Mouse (Mus musculus): ENCODE measurements around the gene Pde5a. TPM values are rescaled to one million over a fixed set of nuclear protein-coding genes. Genes with fewer than 3 reads are reported as not detected.

Pde5a gene
- total and polyA plus RNA-seq, 3 experiments = not detected

- Histone ChIP-seq H3K4me1 (ENCODE audit: control insufficient read depth in 1 of 2, insufficient read depth in 2 of 2, low read length in 2 of 2) (no peaks in the 10 kb centered on the region), H3K36me3 (ENCODE audit: control insufficient read depth in 1 of 2, insufficient read depth in 2 of 2, low read length in 2 of 2) (no peaks in the 10 kb centered on the region), H3K79me2 (ENCODE audit: control insufficient read depth, insufficient read depth, low read length, poor library complexity) (no peaks in the 10 kb centered on the region), H3K9me3 (replicated peaks; ENCODE audit: insufficient read depth, low read length) (no peaks in the 10 kb centered on the region), H3K4me3 (ENCODE audit: control insufficient read depth in 1 of 2, insufficient read depth in 1 of 2, low read depth in 2 of 2, low read length in 2 of 2) (no peak overlapping the region), H3K27ac (ENCODE audit: control insufficient read depth, low read depth, low read length) (no peak overlapping the region), H3K9ac (ENCODE audit: control insufficient read depth, low read depth, low read length, poor library complexity, severe bottlenecking) (no peak overlapping the region), H3K27me3 (ENCODE audit: control insufficient read depth in 1 of 2, insufficient read depth in 2 of 2, low read length in 2 of 2) (no peaks in the 10 kb centered on the region)
- no peak for TF ChIP-seq E2F4 (IDR thresholded peaks at IDR 0.05; ENCODE audit: borderline replicate concordance, low read depth, low read length)
- no peak for TF ChIP-seq ZKSCAN1 (IDR thresholded peaks at IDR 0.05; ENCODE audit: low read depth, low read length)
- TF ChIP-seq MYB (IDR thresholded peaks at IDR 0.05; ENCODE audit: low read depth, low read length) = no peak
- no peak for TF ChIP-seq MAX (IDR thresholded peaks at IDR 0.05; ENCODE audit: low read length)
- no peak for TF ChIP-seq MXI1 (IDR thresholded peaks at IDR 0.05; ENCODE audit: low read depth, low read length)
- TF ChIP-seq POLR2AphosphoS2 (IDR thresholded peaks at IDR 0.05; ENCODE audit: low read length) = no peak
- no peak for TF ChIP-seq UBTF (IDR thresholded peaks at IDR 0.05; ENCODE audit: borderline replicate concordance, insufficient read depth, low read depth, low read length)
- TF ChIP-seq TAL1 (IDR thresholded peaks at IDR 0.05; ENCODE audit: low read length) = no peak
- TF ChIP-seq SMC3 (IDR thresholded peaks at IDR 0.05; ENCODE audit: low read depth, low read length) = no peak
- no peak for TF ChIP-seq ZC3H11A (IDR thresholded peaks at IDR 0.05; ENCODE audit: low read depth, low read length)
- no peak for TF ChIP-seq TCF12 (IDR thresholded peaks at IDR 0.05; ENCODE audit: low read depth, low read length)
- TF ChIP-seq CTCF (IDR thresholded peaks at IDR 0.05 in 2 of 3, conservative IDR thresholded peaks at IDR 0.05 in 1 of 3; ENCODE audit: control insufficient read depth in 1 of 3, insufficient read depth in 1 of 3, low read depth in 2 of 3, low read length in 3 of 3, poor library complexity in 1 of 3, severe bottlenecking in 1 of 3) = no peak
- TF ChIP-seq ZNF384 (IDR thresholded peaks at IDR 0.05; ENCODE audit: low read depth, low read length) = no peak
- peak; percentile 50; the same call in 1 of the 2 replicates for TF ChIP-seq GATA1 (IDR thresholded peaks at IDR 0.05; ENCODE audit: low read depth, low read length)
- no peak for TF ChIP-seq ZMIZ1 (IDR thresholded peaks at IDR 0.05; ENCODE audit: low read depth, low read length)
- no peak for TF ChIP-seq MAFK (IDR thresholded peaks at IDR 0.05; ENCODE audit: borderline replicate concordance, low read depth, low read length)
- TF ChIP-seq ETS1 (IDR thresholded peaks at IDR 0.05; ENCODE audit: low read depth, low read length) = peak; percentile 50; the same call in 1 of the 2 replicates
- no peak for TF ChIP-seq POLR2A (IDR thresholded peaks at IDR 0.05; ENCODE audit: control insufficient read depth in 1 of 2, insufficient read depth in 1 of 2, low read depth in 1 of 2, low read length in 2 of 2, poor library complexity in 1 of 2)
- peak; percentile 48 to 60 for TF ChIP-seq EP300 (IDR thresholded peaks at IDR 0.05; ENCODE audit: low read depth in 1 of 2, low read length in 2 of 2)
- no peak for TF ChIP-seq USF1 (IDR thresholded peaks at IDR 0.05; ENCODE audit: low read depth, low read length)
- TF ChIP-seq BHLHE40 (IDR thresholded peaks at IDR 0.05; ENCODE audit: borderline replicate concordance, low read depth, low read length) = no peak
- TF ChIP-seq MYC (IDR thresholded peaks at IDR 0.05; ENCODE audit: low read depth, low read length) = no peak
- no peak for TF ChIP-seq HCFC1 (IDR thresholded peaks at IDR 0.05; ENCODE audit: low read depth, low read length)
- no peak for TF ChIP-seq CHD2 (IDR thresholded peaks at IDR 0.05; ENCODE audit: low read length)
- TF ChIP-seq KAT2A (conservative IDR thresholded peaks at IDR 0.05; ENCODE audit: low read depth, low read length) = no peak
- TF ChIP-seq JUND (IDR thresholded peaks at IDR 0.05; ENCODE audit: low read depth, low read length) = peak; percentile 70
- no peak for TF ChIP-seq TBP (IDR thresholded peaks at IDR 0.05; ENCODE audit: low read depth, low read length)
- TF ChIP-seq SIN3A (IDR thresholded peaks at IDR 0.05; ENCODE audit: low read length) = no peak
- TF ChIP-seq MAZ (IDR thresholded peaks at IDR 0.05; ENCODE audit: low read depth, low read length) = no peak
- TF ChIP-seq RAD21 (IDR thresholded peaks at IDR 0.05; ENCODE audit: low read depth, low read length) = no peak
- TF ChIP-seq CHD1 (IDR thresholded peaks at IDR 0.05; ENCODE audit: low read depth, low read length) = no peak
- TF ChIP-seq RCOR1 (IDR thresholded peaks at IDR 0.05; ENCODE audit: low read depth, low read length) = no peak
- no peak for TF ChIP-seq USF2 (IDR thresholded peaks at IDR 0.05; ENCODE audit: borderline replicate concordance in 1 of 2, insufficient read depth in 1 of 2, low read depth in 1 of 2, low read length in 2 of 2)
- DNase-seq (ENCODE audit: low read depth, low spot score) = peak; percentile 53
Observed at GRCm38 (mm10) chr3:122718631-122719030, 10.1 kb upstream of the Pde5a start.
